Mouse (Mus musculus): ENCODE data around the gene Grin2a. TPM values are rescaled to one million over a fixed set of nuclear protein-coding genes. Genes with fewer than 3 reads are reported as not detected.

Grin2a gene
- polyA plus RNA-seq, 1 experiment, result 0.05 TPM

GRCm38 (mm10) chr16:9895581-9895980 is 99.8 kb downstream of the Grin2a start:
- H3K27ac ChIP-seq (ENCODE audit: control insufficient read depth, insufficient read depth, low read length), result no peak overlapping the region
- no peaks in the 10 kb centered on the region for H3K4me1 ChIP-seq (replicated peaks; ENCODE audit: control insufficient read depth, insufficient read depth, low read length)
- TF ChIP-seq POLR2A (IDR thresholded peaks at IDR 0.05; ENCODE audit: control insufficient read depth, extremely low read depth, insufficient read depth, low read length, poor library complexity) (no peak), CTCF (IDR thresholded peaks at IDR 0.05; ENCODE audit: borderline replicate concordance, control insufficient read depth, extremely low read depth, insufficient read depth, low read length, poor library complexity) (no peak)
- no peaks in the 10 kb centered on the region for H3K27me3 ChIP-seq (ENCODE audit: control insufficient read depth, insufficient read depth, low read length)
- no peak for DNase-seq
- no peak overlapping the region for H3K4me3 ChIP-seq (ENCODE audit: control insufficient read depth, insufficient read depth, low read length)
- 85% methylated on average over 7 of the region's 7 CpGs for WGBS
- H3K36me3 ChIP-seq (ENCODE audit: control insufficient read depth, insufficient read depth, low read length), result no peaks in the 10 kb centered on the region

DNA sequence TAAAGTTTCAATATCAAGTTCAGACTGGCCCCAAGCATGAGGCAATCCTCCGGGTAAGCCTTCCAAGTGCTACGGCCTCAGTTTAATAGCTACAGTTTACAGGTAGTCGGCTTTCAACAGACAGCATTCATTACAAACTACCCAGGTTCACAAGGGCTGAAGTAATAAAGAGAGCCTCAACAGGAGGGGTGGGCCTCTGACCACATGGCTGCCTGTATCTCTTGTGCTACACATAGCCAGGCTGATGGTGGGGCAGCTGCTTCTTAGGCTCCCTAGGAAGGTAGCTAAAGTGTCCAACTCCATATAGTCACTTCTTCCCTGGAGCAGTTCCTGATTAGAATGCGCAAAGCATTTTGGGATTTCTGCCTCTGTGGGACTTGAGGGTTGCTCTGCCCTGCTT is 109.2 kb downstream of the Grin2a start:
- WGBS, result 83% methylated on average over 4 of the region's 4 CpGs
- Histone ChIP-seq H3K27me3 (ENCODE audit: control insufficient read depth, insufficient read depth, low read length) (no peaks in the 10 kb centered on the region), H3K36me3 (ENCODE audit: control insufficient read depth, insufficient read depth, low read length) (no peaks in the 10 kb centered on the region), H3K27ac (ENCODE audit: control insufficient read depth, insufficient read depth, low read length) (no peak overlapping the region), H3K4me3 (ENCODE audit: control insufficient read depth, insufficient read depth, low read length) (no peak overlapping the region), H3K4me1 (replicated peaks; ENCODE audit: control insufficient read depth, insufficient read depth, low read length) (no peaks in the 10 kb centered on the region)
- DNase-seq, result no peak
- TF ChIP-seq POLR2A (IDR thresholded peaks at IDR 0.05; ENCODE audit: control insufficient read depth, extremely low read depth, insufficient read depth, low read length, poor library complexity), result no peak
- no peak for TF ChIP-seq CTCF (IDR thresholded peaks at IDR 0.05; ENCODE audit: borderline replicate concordance, control insufficient read depth, extremely low read depth, insufficient read depth, low read length, poor library complexity)

DNA sequence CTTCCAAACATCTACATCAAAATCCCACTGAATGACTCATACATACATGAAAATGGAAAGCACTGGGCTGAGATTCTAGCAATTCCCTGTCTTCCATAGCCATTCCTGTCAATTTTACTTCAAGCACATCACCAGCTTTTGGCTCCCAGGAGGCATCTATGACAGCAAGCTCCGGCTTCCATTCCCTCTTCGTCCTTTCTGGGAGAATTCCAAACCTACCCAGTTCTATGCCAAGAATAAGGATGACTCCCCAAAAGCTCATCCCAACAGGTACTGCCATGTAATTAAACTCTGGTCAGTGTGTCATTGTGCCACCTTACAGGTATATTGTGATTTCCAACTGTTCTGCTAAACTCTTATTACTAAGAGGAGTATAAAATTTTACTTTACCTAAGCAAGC is 111.2 kb downstream of the Grin2a start:
- H3K4me1 ChIP-seq (replicated peaks; ENCODE audit: control insufficient read depth, insufficient read depth, low read length), result no peaks in the 10 kb centered on the region
- TF ChIP-seq CTCF (IDR thresholded peaks at IDR 0.05; ENCODE audit: borderline replicate concordance, control insufficient read depth, extremely low read depth, insufficient read depth, low read length, poor library complexity), result no peak
- no peak for TF ChIP-seq POLR2A (IDR thresholded peaks at IDR 0.05; ENCODE audit: control insufficient read depth, extremely low read depth, insufficient read depth, low read length, poor library complexity)
- H3K27me3 ChIP-seq (ENCODE audit: control insufficient read depth, insufficient read depth, low read length), result no peaks in the 10 kb centered on the region
- H3K4me3 ChIP-seq (ENCODE audit: control insufficient read depth, insufficient read depth, low read length), result no peak overlapping the region
- no peaks in the 10 kb centered on the region for H3K36me3 ChIP-seq (ENCODE audit: control insufficient read depth, insufficient read depth, low read length)
- 92% methylated on average over 2 of the region's 2 CpGs for WGBS
- DNase-seq, result no peak
- no peak overlapping the region for H3K27ac ChIP-seq (ENCODE audit: control insufficient read depth, insufficient read depth, low read length)

DNA sequence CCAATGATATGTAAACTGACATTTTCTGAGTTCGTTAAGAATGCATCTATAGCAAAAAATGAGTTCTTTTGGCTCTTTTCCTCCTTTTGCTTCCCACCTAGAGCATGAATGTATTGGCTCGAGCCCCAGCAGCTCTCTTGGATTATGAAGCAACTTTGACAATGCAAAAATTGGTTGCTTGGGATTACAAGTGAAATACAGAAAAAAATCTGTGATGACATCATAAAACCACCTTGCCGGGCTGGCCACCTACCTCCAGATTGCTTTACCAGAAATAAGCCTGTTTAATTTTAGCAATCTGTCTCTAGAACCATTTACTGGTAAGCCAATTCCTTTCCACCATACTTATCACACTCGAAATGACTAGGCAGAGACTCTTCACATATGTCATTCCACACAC is 112.9 kb downstream of the Grin2a start:
- DNase-seq, result no peak
- H3K27me3 ChIP-seq (ENCODE audit: control insufficient read depth, insufficient read depth, low read length), result no peaks in the 10 kb centered on the region
- no peak overlapping the region for H3K4me3 ChIP-seq (ENCODE audit: control insufficient read depth, insufficient read depth, low read length)
- no peaks in the 10 kb centered on the region for H3K36me3 ChIP-seq (ENCODE audit: control insufficient read depth, insufficient read depth, low read length)
- TF ChIP-seq CTCF (IDR thresholded peaks at IDR 0.05; ENCODE audit: borderline replicate concordance, control insufficient read depth, extremely low read depth, insufficient read depth, low read length, poor library complexity), result no peak
- no peak for TF ChIP-seq POLR2A (IDR thresholded peaks at IDR 0.05; ENCODE audit: control insufficient read depth, extremely low read depth, insufficient read depth, low read length, poor library complexity)
- 83% methylated on average over 4 of the region's 4 CpGs for WGBS
- no peak overlapping the region for H3K27ac ChIP-seq (ENCODE audit: control insufficient read depth, insufficient read depth, low read length)
- H3K4me1 ChIP-seq (replicated peaks; ENCODE audit: control insufficient read depth, insufficient read depth, low read length), result no peaks in the 10 kb centered on the region

DNA sequence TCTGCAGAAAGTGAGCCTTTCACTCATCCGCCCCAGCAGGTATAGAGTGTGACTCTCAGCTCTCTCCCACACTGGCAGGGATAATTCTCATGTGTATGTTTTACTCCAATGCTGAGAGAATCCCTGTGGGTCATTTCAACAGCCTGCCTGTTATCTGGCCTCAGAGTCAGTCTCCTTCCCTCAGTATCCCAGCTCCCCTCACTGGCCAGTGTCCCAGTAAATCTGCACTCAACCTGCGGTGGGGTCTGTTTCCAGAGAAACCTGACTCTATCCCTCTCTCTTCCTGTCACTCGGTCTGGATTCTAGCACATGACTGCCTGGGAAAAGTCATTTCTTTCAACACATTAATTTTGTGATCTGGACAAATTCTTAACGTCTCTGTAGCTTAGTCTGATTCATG is 122.4 kb downstream of the Grin2a start:
- H3K36me3 ChIP-seq (ENCODE audit: control insufficient read depth, insufficient read depth, low read length), result no peaks in the 10 kb centered on the region
- H3K27ac ChIP-seq (ENCODE audit: control insufficient read depth, insufficient read depth, low read length), result no peak overlapping the region
- TF ChIP-seq POLR2A (IDR thresholded peaks at IDR 0.05; ENCODE audit: control insufficient read depth, extremely low read depth, insufficient read depth, low read length, poor library complexity) (no peak), CTCF (IDR thresholded peaks at IDR 0.05; ENCODE audit: borderline replicate concordance, control insufficient read depth, extremely low read depth, insufficient read depth, low read length, poor library complexity) (no peak)
- H3K27me3 ChIP-seq (ENCODE audit: control insufficient read depth, insufficient read depth, low read length), result no peaks in the 10 kb centered on the region
- H3K4me3 ChIP-seq (ENCODE audit: control insufficient read depth, insufficient read depth, low read length), result no peak overlapping the region
- no peaks in the 10 kb centered on the region for H3K4me1 ChIP-seq (replicated peaks; ENCODE audit: control insufficient read depth, insufficient read depth, low read length)
- WGBS, result 75% methylated on average over 4 of the region's 4 CpGs
- no peak for DNase-seq

DNA sequence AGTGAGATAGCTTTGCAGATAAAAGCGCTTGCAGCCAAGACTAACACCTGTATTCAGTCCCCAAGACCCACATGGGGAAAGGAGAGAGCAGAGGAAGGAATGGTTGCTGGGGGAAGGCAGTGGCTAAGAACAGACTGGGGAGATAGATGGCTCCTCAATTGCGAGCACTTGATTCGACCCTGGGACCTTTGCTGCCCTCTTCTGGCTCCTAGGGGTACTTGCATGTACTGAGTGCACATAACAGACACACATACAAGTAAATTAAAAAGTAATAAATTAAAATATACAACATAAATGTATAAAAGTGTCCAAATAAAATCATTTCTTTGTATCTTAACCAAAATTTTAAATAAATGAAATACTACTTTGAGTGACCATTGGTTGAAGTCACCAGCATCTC is 129.7 kb downstream of the Grin2a start:
- Histone ChIP-seq H3K36me3 (ENCODE audit: control insufficient read depth, insufficient read depth, low read length) (no peaks in the 10 kb centered on the region), H3K27ac (ENCODE audit: control insufficient read depth, insufficient read depth, low read length) (no peak overlapping the region), H3K4me1 (replicated peaks; ENCODE audit: control insufficient read depth, insufficient read depth, low read length) (no peaks in the 10 kb centered on the region), H3K27me3 (ENCODE audit: control insufficient read depth, insufficient read depth, low read length) (no peaks in the 10 kb centered on the region), H3K4me3 (ENCODE audit: control insufficient read depth, insufficient read depth, low read length) (no peak overlapping the region)
- TF ChIP-seq POLR2A (IDR thresholded peaks at IDR 0.05; ENCODE audit: control insufficient read depth, extremely low read depth, insufficient read depth, low read length, poor library complexity) (no peak), CTCF (IDR thresholded peaks at IDR 0.05; ENCODE audit: borderline replicate concordance, control insufficient read depth, extremely low read depth, insufficient read depth, low read length, poor library complexity) (no peak)
- 82% methylated on average over 3 of the region's 3 CpGs for WGBS
- no peak for DNase-seq

GRCm38 (mm10) chr16:9865039-9865438 is 130.3 kb downstream of the Grin2a start:
- H3K4me1 ChIP-seq (replicated peaks; ENCODE audit: control insufficient read depth, insufficient read depth, low read length), result no peaks in the 10 kb centered on the region
- H3K36me3 ChIP-seq (ENCODE audit: control insufficient read depth, insufficient read depth, low read length), result no peaks in the 10 kb centered on the region
- TF ChIP-seq POLR2A (IDR thresholded peaks at IDR 0.05; ENCODE audit: control insufficient read depth, extremely low read depth, insufficient read depth, low read length, poor library complexity), result no peak
- no peak for TF ChIP-seq CTCF (IDR thresholded peaks at IDR 0.05; ENCODE audit: borderline replicate concordance, control insufficient read depth, extremely low read depth, insufficient read depth, low read length, poor library complexity)
- H3K27ac ChIP-seq (ENCODE audit: control insufficient read depth, insufficient read depth, low read length), result no peak overlapping the region
- H3K4me3 ChIP-seq (ENCODE audit: control insufficient read depth, insufficient read depth, low read length), result no peak overlapping the region
- DNase-seq, result no peak
- H3K27me3 ChIP-seq (ENCODE audit: control insufficient read depth, insufficient read depth, low read length), result no peaks in the 10 kb centered on the region
- 83% methylated on average over 4 of the region's 4 CpGs for WGBS
